Mouse (Mus musculus): ENCODE results near the gene Thsd7b. TPM values are rescaled to one million over a fixed set of nuclear protein-coding genes. Genes with fewer than 3 reads are reported as not detected.

The Thsd7b gene
- polyA plus RNA-seq, 1 experiment = 0.11 TPM

- H3K27ac ChIP-seq (ENCODE audit: insufficient read depth, low read depth, low read length) = no peak overlapping the region
- no peaks in the 10 kb centered on the region for H3K27me3 ChIP-seq (replicated peaks; ENCODE audit: control insufficient read depth, insufficient read depth, low read length)
- no peak for DNase-seq
- no peaks in the 10 kb centered on the region for H3K36me3 ChIP-seq (ENCODE audit: control insufficient read depth, insufficient read depth, low read length)
- WGBS = 78% methylated on average over 5 of the region's 5 CpGs
- H3K4me3 ChIP-seq (ENCODE audit: insufficient read depth, low read depth, low read length) = no peak overlapping the region
- no peaks in the 10 kb centered on the region for H3K4me1 ChIP-seq (ENCODE audit: control insufficient read depth, insufficient read depth, low read length)
- TF ChIP-seq CTCF (conservative IDR thresholded peaks at IDR 0.05; ENCODE audit: insufficient read depth, insufficient read length, low read depth, low read length) (no peak), POLR2A (IDR thresholded peaks at IDR 0.05; ENCODE audit: low read depth, low read length) (no peak)
These were observed 246.6 kb downstream of the Thsd7b start for GRCm38 (mm10) chr1:129519751-129520150.

- 89% methylated on average over 2 of the region's 2 CpGs for WGBS
- Histone ChIP-seq H3K27me3 (replicated peaks; ENCODE audit: control insufficient read depth, insufficient read depth, low read length) (no peaks in the 10 kb centered on the region), H3K36me3 (ENCODE audit: control insufficient read depth, insufficient read depth, low read length) (no peaks in the 10 kb centered on the region), H3K4me3 (ENCODE audit: insufficient read depth, low read depth, low read length) (no peak overlapping the region), H3K27ac (ENCODE audit: insufficient read depth, low read depth, low read length) (no peak overlapping the region), H3K4me1 (ENCODE audit: control insufficient read depth, insufficient read depth, low read length) (no peaks in the 10 kb centered on the region)
- DNase-seq = no peak
- no peak for TF ChIP-seq POLR2A (IDR thresholded peaks at IDR 0.05; ENCODE audit: low read depth, low read length)
- TF ChIP-seq CTCF (conservative IDR thresholded peaks at IDR 0.05; ENCODE audit: insufficient read depth, insufficient read length, low read depth, low read length) = no peak
These were observed 253.9 kb downstream of the Thsd7b start for GRCm38 (mm10) chr1:129526967-129527366.

- Histone ChIP-seq H3K4me3 (ENCODE audit: insufficient read depth, low read depth, low read length) (no peak overlapping the region), H3K36me3 (ENCODE audit: control insufficient read depth, insufficient read depth, low read length) (no peaks in the 10 kb centered on the region), H3K27ac (ENCODE audit: insufficient read depth, low read depth, low read length) (no peak overlapping the region), H3K27me3 (replicated peaks; ENCODE audit: control insufficient read depth, insufficient read depth, low read length) (no peaks in the 10 kb centered on the region), H3K4me1 (ENCODE audit: control insufficient read depth, insufficient read depth, low read length) (no peaks in the 10 kb centered on the region)
- no peak for DNase-seq
- 94% methylated on average over 3 of the region's 3 CpGs for WGBS
- TF ChIP-seq POLR2A (IDR thresholded peaks at IDR 0.05; ENCODE audit: low read depth, low read length) (no peak), CTCF (conservative IDR thresholded peaks at IDR 0.05; ENCODE audit: insufficient read depth, insufficient read length, low read depth, low read length) (no peak)
These were observed 259.1 kb downstream of the Thsd7b start for GRCm38 (mm10) chr1:129532206-129532605.

- Histone ChIP-seq H3K27me3 (replicated peaks; ENCODE audit: control insufficient read depth, insufficient read depth, low read length) (no peaks in the 10 kb centered on the region), H3K36me3 (ENCODE audit: control insufficient read depth, insufficient read depth, low read length) (no peaks in the 10 kb centered on the region), H3K4me3 (ENCODE audit: insufficient read depth, low read depth, low read length) (no peak overlapping the region), H3K27ac (ENCODE audit: insufficient read depth, low read depth, low read length) (no peak overlapping the region), H3K4me1 (ENCODE audit: control insufficient read depth, insufficient read depth, low read length) (no peaks in the 10 kb centered on the region)
- TF ChIP-seq CTCF (conservative IDR thresholded peaks at IDR 0.05; ENCODE audit: insufficient read depth, insufficient read length, low read depth, low read length) = no peak
- no peak for TF ChIP-seq POLR2A (IDR thresholded peaks at IDR 0.05; ENCODE audit: low read depth, low read length)
- DNase-seq = no peak
- 73% methylated on average over 2 of the region's 2 CpGs for WGBS
These were observed 265.4 kb downstream of the Thsd7b start for GRCm38 (mm10) chr1:129538508-129538907.

GRCm38 (mm10) chr1:129538970-129539369, 265.9 kb downstream of the Thsd7b start:
- no peak for DNase-seq
- TF ChIP-seq POLR2A (IDR thresholded peaks at IDR 0.05; ENCODE audit: low read depth, low read length) = no peak
- no peaks in the 10 kb centered on the region for H3K4me1 ChIP-seq (ENCODE audit: control insufficient read depth, insufficient read depth, low read length)
- H3K27me3 ChIP-seq (replicated peaks; ENCODE audit: control insufficient read depth, insufficient read depth, low read length) = no peaks in the 10 kb centered on the region
- no peaks in the 10 kb centered on the region for H3K36me3 ChIP-seq (ENCODE audit: control insufficient read depth, insufficient read depth, low read length)
- no peak overlapping the region for H3K27ac ChIP-seq (ENCODE audit: insufficient read depth, low read depth, low read length)
- 86% methylated on average over 4 of the region's 4 CpGs for WGBS
- no peak overlapping the region for H3K4me3 ChIP-seq (ENCODE audit: insufficient read depth, low read depth, low read length)

DNA sequence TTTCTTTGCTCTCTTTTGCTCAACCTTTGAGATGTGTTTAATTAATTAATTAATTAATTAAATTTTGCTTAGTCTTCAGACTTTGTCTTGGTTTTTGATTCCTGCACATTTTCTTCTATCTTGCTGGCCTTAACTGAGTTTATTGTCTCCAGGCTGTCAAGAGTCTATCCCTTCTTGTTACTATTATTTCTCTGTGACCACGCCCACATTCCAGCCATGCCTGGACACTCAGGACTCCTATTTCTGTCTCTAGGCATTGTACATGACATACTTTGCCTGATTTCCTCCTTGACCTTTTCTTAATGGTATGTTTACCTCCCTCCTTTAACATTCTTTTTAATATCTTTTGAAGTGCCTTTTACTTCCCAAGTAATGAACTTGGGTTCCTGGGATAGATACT, 267.6 kb downstream of the Thsd7b start:
- no peak overlapping the region for H3K27ac ChIP-seq (ENCODE audit: insufficient read depth, low read depth, low read length)
- TF ChIP-seq POLR2A (IDR thresholded peaks at IDR 0.05; ENCODE audit: low read depth, low read length) = no peak
- no peak for TF ChIP-seq CTCF (conservative IDR thresholded peaks at IDR 0.05; ENCODE audit: insufficient read depth, insufficient read length, low read depth, low read length)
- no peaks in the 10 kb centered on the region for H3K27me3 ChIP-seq (replicated peaks; ENCODE audit: control insufficient read depth, insufficient read depth, low read length)
- no peaks in the 10 kb centered on the region for H3K4me1 ChIP-seq (ENCODE audit: control insufficient read depth, insufficient read depth, low read length)
- H3K4me3 ChIP-seq (ENCODE audit: insufficient read depth, low read depth, low read length) = no peak overlapping the region
- H3K36me3 ChIP-seq (ENCODE audit: control insufficient read depth, insufficient read depth, low read length) = no peaks in the 10 kb centered on the region
- no peak for DNase-seq
- 60% methylated on average over 1 of the region's 1 CpGs for WGBS

- 83% methylated on average over 3 of the region's 3 CpGs for WGBS
- H3K27me3 ChIP-seq (replicated peaks; ENCODE audit: control insufficient read depth, insufficient read depth, low read length) = no peaks in the 10 kb centered on the region
- TF ChIP-seq POLR2A (IDR thresholded peaks at IDR 0.05; ENCODE audit: low read depth, low read length) (no peak), CTCF (conservative IDR thresholded peaks at IDR 0.05; ENCODE audit: insufficient read depth, insufficient read length, low read depth, low read length) (no peak)
- DNase-seq = no peak
- H3K4me1 ChIP-seq (ENCODE audit: control insufficient read depth, insufficient read depth, low read length) = no peaks in the 10 kb centered on the region
- no peak overlapping the region for H3K4me3 ChIP-seq (ENCODE audit: insufficient read depth, low read depth, low read length)
- H3K27ac ChIP-seq (ENCODE audit: insufficient read depth, low read depth, low read length) = no peak overlapping the region
- no peaks in the 10 kb centered on the region for H3K36me3 ChIP-seq (ENCODE audit: control insufficient read depth, insufficient read depth, low read length)
These were observed 269.6 kb downstream of the Thsd7b start for GRCm38 (mm10) chr1:129542563-129543146.
